Comparison of ENCODE assay signal across 18 mouse cellular contexts in genomic region chr2:120058818-120059217, GRCm38 (mm10). TPM values are rescaled to one million over a fixed set of nuclear protein-coding genes. Genes with fewer than 3 reads are reported as not detected.
DNase-seq lines count a peak whose midpoint lies in the region.
"Had no signal": no experiment of that assay in that cellular context is flagged by ENCODE, and none has a peak within 500 bp of the region (broad histone marks: within the 10 kb centered on the region; RNA-seq: fewer than 3 reads in every experiment).

No protein-coding gene starts in this region.

- no peak overlapping the region for H3K4me3 ChIP-seq in brown adipose tissue, adult 24 weeks (ENCODE audit: insufficient read depth, low read depth, low read length)
- H3K4me3 ChIP-seq: embryonic facial prominence, embryonic 13.5 days; forebrain, embryonic 13.5 days; heart, adult 2 months; heart, embryonic 15.5 days; hindbrain, embryonic 10.5 days; intestine, embryonic 15.5 days had no signal

- H3K27ac ChIP-seq in brown adipose tissue, adult 24 weeks (replicated peaks; ENCODE audit: low read depth, low read length) = peak overlapping the region; percentile 75
- H3K27ac ChIP-seq: forebrain, embryonic 13.5 days; heart, adult 2 months; heart, embryonic 15.5 days; hindbrain, embryonic 10.5 days; hindbrain, embryonic 14.5 days; intestine, embryonic 15.5 days had no signal

- DNase-seq in gastrocnemius, adult 18-20 months (ENCODE audit: low spot score) = peak; percentile 24
- no peak for DNase-seq in gastrocnemius, postnatal 10 days
- peak; percentile 15 to 19 for DNase-seq in lung, adult 18-20 months
- no peak for DNase-seq in lung, postnatal 25 days (ENCODE audit: low spot score)
- peak; percentile 79 for DNase-seq in gonadal fat pad, adult 2 months (ENCODE audit: low read depth)
- DNase-seq in ovary, postnatal 14 days (ENCODE audit: low spot score) = no peak
- DNase-seq: cerebellum, adult 18-20 months; cerebellum, adult 9-11 months; cerebellum, postnatal 36 days; forebrain, postnatal 0 days; heart, adult 2 months had no signal

- H3K4me1 ChIP-seq in brown adipose tissue, adult 24 weeks (ENCODE audit: control insufficient read depth, insufficient read depth, insufficient read length, low read length) = peaks cover 46% of the 10 kb centered on the region
- H3K4me1 ChIP-seq: forebrain, embryonic 13.5 days; intestine, embryonic 15.5 days had no signal

RNA-seq across cellular contexts. Expression of gene Pla2g4b, which starts 25.6 kb away (rescaled TPM):
- 1 to 10 TPM in 1 of 2 experiments, under 1 TPM in 1; 0.45 to 1.2 TPM for total RNA-seq in gastrocnemius, adult 18-20 months (2021)
- 1 to 10 TPM in 1 of 2 experiments, under 1 TPM in 1; 0.82 to 2.2 TPM for total RNA-seq in gastrocnemius, postnatal 10 days (2021)
- 0.88 TPM in 1 of 2 replicates, not detected in the other for polyA plus RNA-seq in brown adipose tissue, adult 24 weeks (2012; ENCODE audit: insufficient read depth, insufficient read length, missing spikeins)
- 1.3 and 2.6 TPM in 2 replicates for polyA plus RNA-seq in gonadal fat pad, adult 2 months (2012; rRNA removed)

RNA-seq across cellular contexts. Expression of gene Gm28042, which starts 31.5 kb away (rescaled TPM):
- under 1 TPM; 0.41 to 0.52 TPM for total RNA-seq in gastrocnemius, adult 18-20 months (2021)
- 1 to 10 TPM; 1.1 to 1.2 TPM for total RNA-seq in gastrocnemius, postnatal 10 days (2021)
- polyA plus RNA-seq in brown adipose tissue, adult 24 weeks (2012; ENCODE audit: insufficient read depth, insufficient read length, missing spikeins) = 0.54 TPM in 1 of 2 replicates, not detected in the other
- polyA plus RNA-seq in gonadal fat pad, adult 2 months (2012; rRNA removed) = 1.5 and 3.3 TPM in 2 replicates

RNA-seq across cellular contexts. Expression of gene Jmjd7, which starts 31.5 kb away (rescaled TPM):
- 1 to 10 TPM; 2.4 to 3.0 TPM for total RNA-seq in gastrocnemius, adult 18-20 months (2021)
- 1 to 10 TPM; 4.1 to 5.3 TPM for total RNA-seq in gastrocnemius, postnatal 10 days (2021)
- polyA plus RNA-seq in brown adipose tissue, adult 24 weeks (2012; ENCODE audit: insufficient read depth, insufficient read length, missing spikeins) = 4.8 and 9.3 TPM in 2 replicates
- 7.4 and 14.9 TPM in 2 replicates for polyA plus RNA-seq in gonadal fat pad, adult 2 months (2012; rRNA removed)

Comparison
In these comparisons a context has a peak if more than half of its experiments do, and no peak if none do; other contexts are left out.
1. DNase-seq: peak in gastrocnemius, adult 18-20 months (single experiment), lung, adult 18-20 months (2 of 2) and gonadal fat pad, adult 2 months (single experiment); none in gastrocnemius, postnatal 10 days (single experiment), lung, postnatal 25 days (single experiment) and ovary, postnatal 14 days (single experiment).